Mouse (Mus musculus) limb, embryonic 11.5 days (tissue): ENCODE measurements around the gene Tubgcp3. TPM values are rescaled to one million over a fixed set of nuclear protein-coding genes. Genes with fewer than 3 reads are reported as not detected.
A peak's percentile ranks its signal among the peaks of the same experiment; 100 is the strongest.
"Not testable (repeated sequence)": the region's sequence is repeated elsewhere in the genome, so short reads cannot be mapped to it uniquely, and the experiment has no call there.

Experiments used
- ATAC-seq: fragments of 200-750 bp; cut with Nextera tagmentation; 2 replicates; pipeline ENCODE4 v1.8.0; 2017; ENCODE audit warnings: low read depth; ENCODE audit not compliant: insufficient number of reproducible peaks, low FRiP score, low TSS enrichment
- DNase-seq: peaks from one replicate; pipeline ENCODE4 v3.0.0-alpha.2; 2015; ENCODE audit warnings: low spot score
- H3K27ac ChIP-seq: fragments of 300-500 bp; sonication (generic); replicated peaks from 2 replicates; pipeline ENCODE4 v1.5.1; 2014; ENCODE audit warnings: low read depth, mild to moderate bottlenecking, low read length
- H3K27me3 ChIP-seq: fragments of 300-500 bp; sonication (generic); 2 replicates; pipeline ENCODE4 v1.6.1; 2014; ENCODE audit warnings: mild to moderate bottlenecking, low read length, mixed read lengths; ENCODE audit not compliant: control insufficient read depth, insufficient read depth
- H3K36me3 ChIP-seq: fragments of 300-500 bp; sonication (generic); 2 replicates; pipeline ENCODE4 v1.6.1; 2014; ENCODE audit warnings: mild to moderate bottlenecking, low read length, moderate library complexity, mixed read lengths; ENCODE audit not compliant: control insufficient read depth, insufficient read depth
- H3K4me1 ChIP-seq: fragments of 300-500 bp; sonication (generic); 2 replicates; pipeline ENCODE4 v1.6.1; 2014; ENCODE audit warnings: low read length, mixed read lengths; ENCODE audit not compliant: control insufficient read depth, insufficient read depth
- H3K4me2 ChIP-seq: fragments of 300-500 bp; sonication (generic); 2 replicates; pipeline ENCODE4 v1.6.1; 2014; ENCODE audit warnings: low read depth, mild to moderate bottlenecking, moderate library complexity; ENCODE audit not compliant: severe bottlenecking
- H3K4me3 ChIP-seq: fragments of 300-500 bp; sonication (generic); 2 replicates; pipeline ENCODE4 v1.5.1; 2014; ENCODE audit warnings: low read depth, low read length
- H3K9ac ChIP-seq: fragments of 300-500 bp; sonication (generic); 2 replicates; pipeline ENCODE4 v1.6.1; 2014; ENCODE audit warnings: mild to moderate bottlenecking, low read length
- H3K9me3 ChIP-seq: fragments of 300-500 bp; sonication (generic); 2 replicates; pipeline ENCODE4 v1.6.1; 2016; ENCODE audit warnings: low read length; ENCODE audit not compliant: control insufficient read depth
- WGBS: fragments of 180-500 bp; shearing (Covaris S2); extraction: QIAGEN DNeasy Blood & Tissue Kit; methylation state at CpG from one replicate; pipeline ENCODE4 v1.1.7; 2014; 5-methylcytosine and 5-hydroxymethylcytosine counted together
- polyA plus RNA-seq: library from polyadenylated mRNA; unstranded; fragments of >200 nt; fragmentation: Nextera tagmentation; extraction: Ambion mirVana; gene quantifications from 2 replicates; pipeline ENCODE4 v1.2.1, GENCODE M21; 2014

Tubgcp3 gene
- polyA plus RNA-seq, 1 experiment from 2014 or later, result 54.3 TPM

DNA sequence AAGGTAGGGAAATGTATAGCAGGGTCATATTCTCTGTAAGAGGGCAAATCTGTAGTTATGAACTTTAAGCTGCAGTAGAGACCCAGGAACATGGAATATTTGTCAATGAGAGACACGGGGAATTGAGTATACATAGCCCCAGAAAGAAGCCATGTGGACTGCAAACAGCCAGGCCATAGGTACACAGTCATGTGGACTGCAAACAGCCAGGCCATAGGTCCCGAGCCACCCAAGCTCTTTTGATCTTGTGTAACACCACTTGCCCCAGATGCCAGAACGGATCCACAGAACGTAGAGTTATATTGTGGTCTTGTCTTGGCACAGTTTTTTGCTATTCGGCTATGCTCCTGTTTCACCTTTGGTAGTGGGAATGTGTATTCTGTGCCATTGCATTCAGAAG lies 88.3 kb downstream of the Tubgcp3 start:
- Histone ChIP-seq H3K27ac (no peak overlapping the region), H3K9ac (no peak overlapping the region), H3K36me3 (no peaks in the 10 kb centered on the region), H3K4me2 (no peak overlapping the region), H3K27me3 (no peaks in the 10 kb centered on the region), H3K4me1 (no peaks in the 10 kb centered on the region), H3K9me3 (no peaks in the 10 kb centered on the region), H3K4me3 (no peak overlapping the region)
- WGBS, result 88% methylated on average over 5 of the region's 5 CpGs
- ATAC-seq (no peak), DNase-seq (no peak)

DNA sequence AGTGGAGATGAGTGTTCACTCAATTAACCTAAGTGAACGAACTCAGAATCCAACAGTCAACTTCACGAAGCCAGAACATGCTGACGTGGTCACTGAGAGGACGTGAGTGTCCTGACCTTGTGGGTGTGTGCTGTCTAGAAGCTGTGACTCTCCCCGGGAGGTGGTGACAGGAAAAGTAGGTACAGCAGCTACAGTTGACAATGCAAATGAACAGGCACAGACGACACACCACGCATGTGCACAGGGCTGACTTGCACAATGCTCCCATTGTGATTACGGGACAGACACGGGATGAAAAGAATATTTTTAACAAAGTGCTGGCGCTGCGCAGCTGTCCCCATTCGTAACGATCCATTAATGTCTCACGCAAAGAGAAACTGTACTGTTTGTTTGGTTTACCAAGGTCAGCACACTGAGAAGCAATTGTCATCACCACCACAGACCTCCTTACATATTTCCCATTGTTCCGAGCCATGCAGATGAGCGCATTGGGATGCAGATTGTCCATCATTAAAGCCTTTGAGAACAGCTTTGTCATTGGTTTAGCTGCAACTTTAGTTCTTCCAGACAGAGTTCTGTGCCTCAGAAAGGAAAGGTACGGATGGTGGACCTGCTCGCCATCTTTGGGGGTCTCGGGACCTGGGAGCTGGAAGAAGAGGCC lies 92.6 kb downstream of the Tubgcp3 start:
- H3K36me3 ChIP-seq, H3K9ac ChIP-seq, H3K4me3 ChIP-seq, ATAC-seq, H3K9me3 ChIP-seq, H3K4me2 ChIP-seq, H3K27ac ChIP-seq, H3K4me1 ChIP-seq, DNase-seq, H3K27me3 ChIP-seq: not testable (repeated sequence)
- WGBS, result 86% methylated on average over 19 of the region's 19 CpGs

DNA sequence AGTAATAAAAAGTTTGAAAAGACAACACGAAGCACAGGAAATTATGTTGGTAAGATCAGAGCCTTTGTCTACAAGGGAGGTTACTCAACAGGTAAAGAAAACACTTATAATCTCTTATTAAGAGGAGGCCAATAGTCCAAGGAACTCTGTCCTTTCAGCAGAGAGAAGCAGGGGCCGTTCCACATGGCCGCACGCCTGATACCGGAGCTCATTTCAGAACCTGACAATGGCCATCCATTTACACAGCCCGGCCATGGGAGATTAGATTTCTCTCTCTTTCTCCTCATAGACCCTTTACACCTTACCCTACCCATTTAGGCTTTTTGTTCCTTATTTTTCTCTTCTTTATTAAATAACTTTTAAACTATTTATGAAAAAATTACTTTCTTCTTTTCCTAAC lies 95.3 kb downstream of the Tubgcp3 start:
- Histone ChIP-seq H3K4me3 (no peak overlapping the region), H3K4me1 (peaks cover 3% of the 10 kb centered on the region; the same call in 1 of the 2 replicates), H3K36me3 (no peaks in the 10 kb centered on the region), H3K9me3 (no peaks in the 10 kb centered on the region), H3K27me3 (no peaks in the 10 kb centered on the region), H3K9ac (no peak overlapping the region), H3K4me2 (no peak overlapping the region), H3K27ac (no peak overlapping the region)
- no peak for DNase-seq
- no peak for ATAC-seq
- WGBS, result 84% methylated on average over 6 of the region's 6 CpGs

DNA sequence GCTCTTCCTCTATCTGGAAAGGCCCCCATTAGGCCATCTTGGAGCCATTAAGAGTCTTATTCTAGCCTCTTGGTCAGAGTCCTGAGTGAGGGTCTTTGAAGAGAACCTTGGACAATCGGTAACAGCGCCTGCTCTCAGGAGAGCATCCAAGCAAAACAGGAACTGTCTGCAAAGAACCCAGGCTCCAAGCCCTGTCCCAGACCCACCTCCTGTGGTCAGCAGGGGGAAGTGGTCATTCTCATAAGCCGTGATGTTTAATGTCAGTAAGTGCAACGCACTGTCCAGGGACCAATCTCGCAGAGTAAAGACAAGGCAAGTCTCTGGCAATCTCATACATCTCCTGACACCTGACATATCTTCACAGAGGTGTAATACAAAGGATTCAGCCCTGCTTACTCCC lies 96.0 kb downstream of the Tubgcp3 start:
- no peaks in the 10 kb centered on the region for H3K36me3 ChIP-seq
- WGBS, result 68% methylated on average over 5 of the region's 5 CpGs
- ATAC-seq (no peak), DNase-seq (no peak)
- no peak overlapping the region for H3K9ac ChIP-seq
- no peaks in the 10 kb centered on the region for H3K27me3 ChIP-seq
- H3K4me2 ChIP-seq, result no peak overlapping the region
- no peaks in the 10 kb centered on the region for H3K9me3 ChIP-seq
- peaks cover 3% of the 10 kb centered on the region; the same call in 1 of the 2 replicates for H3K4me1 ChIP-seq
- H3K4me3 ChIP-seq, result no peak overlapping the region
- H3K27ac ChIP-seq, result no peak overlapping the region

DNA sequence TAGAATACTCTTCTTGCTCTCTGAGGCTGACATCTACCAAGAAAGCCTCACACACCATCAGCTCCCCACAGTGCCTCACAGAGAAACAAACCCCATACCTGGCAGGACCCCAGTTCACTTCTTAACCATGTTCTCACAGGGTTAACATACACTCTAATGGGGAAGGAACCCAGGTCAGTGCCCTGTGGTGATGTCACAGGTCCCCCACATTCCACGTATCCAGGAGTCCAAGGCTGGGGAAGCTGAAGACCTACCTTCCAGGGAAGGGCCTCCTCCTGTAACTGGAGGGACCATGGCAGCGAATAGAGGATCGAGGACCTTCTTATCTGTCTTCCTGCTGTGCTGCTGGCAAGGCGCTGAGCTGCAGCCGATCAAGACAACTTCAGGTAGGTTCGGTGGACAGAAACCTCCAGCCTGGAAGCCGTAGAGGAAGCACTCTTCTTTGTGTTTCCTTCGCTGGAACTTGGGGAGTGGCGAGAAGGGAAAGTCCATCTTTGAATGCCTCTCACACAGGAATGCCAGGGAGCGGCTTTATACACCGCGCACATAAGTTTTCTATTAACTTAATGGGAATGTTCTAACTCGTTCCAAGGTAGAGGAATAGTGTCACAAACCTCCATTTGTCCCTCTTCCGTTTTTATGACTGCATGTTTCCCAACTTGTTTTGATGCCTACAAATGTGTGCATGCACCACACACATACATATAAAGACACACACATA lies 99.1 kb downstream of the Tubgcp3 start, which contains the start of gene Spaca7:
Gene Spaca7 (plus strand): TSS at position 216 of the 721 bp plus-strand sequence.
- DNase-seq (no peak), ATAC-seq (no peak)
- Histone ChIP-seq H3K4me2 (no peak within 1 kb of the TSS), H3K4me1 (peaks cover 3% of the 10 kb centered on the region; the same call in 1 of the 2 replicates), H3K4me3 (no peak within 1 kb of the TSS), H3K36me3 (no peaks in the 10 kb centered on the region), H3K27ac (no peak within 1 kb of the TSS), H3K9me3 (no peaks in the 10 kb centered on the region), H3K9ac (no peak within 1 kb of the TSS), H3K27me3 (no peaks in the 10 kb centered on the region)
- 60% methylated on average over 14 of the region's 14 CpGs for WGBS

DNA sequence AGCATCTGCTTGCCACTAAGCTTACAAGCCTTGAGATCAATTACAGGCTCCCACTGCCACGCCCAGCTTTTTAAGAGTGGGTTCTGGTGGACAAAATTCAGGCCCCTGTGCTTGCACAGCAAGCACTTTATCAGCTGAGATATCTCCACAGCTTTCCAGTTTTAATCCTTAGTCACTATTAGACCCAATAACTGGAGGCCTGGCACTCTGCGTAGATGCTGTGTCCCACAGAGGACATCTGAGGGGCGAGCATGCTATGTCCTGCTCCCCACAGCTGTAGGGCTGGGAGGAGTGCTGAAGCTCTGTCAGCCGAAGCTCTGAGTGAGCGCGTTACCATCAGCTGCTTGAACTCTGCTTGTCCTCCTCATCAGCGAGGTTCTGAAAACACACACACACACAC lies 105.5 kb downstream of the Tubgcp3 start:
- no peak overlapping the region for H3K4me3 ChIP-seq
- WGBS, result 60% methylated on average over 7 of the region's 7 CpGs
- H3K4me2 ChIP-seq, result no peak overlapping the region
- H3K4me1 ChIP-seq, result no peaks in the 10 kb centered on the region
- no peak overlapping the region for H3K9ac ChIP-seq
- ATAC-seq (no peak), DNase-seq (no peak)
- no peaks in the 10 kb centered on the region for H3K9me3 ChIP-seq
- no peak overlapping the region for H3K27ac ChIP-seq
- H3K27me3 ChIP-seq, result peaks cover 16% of the 10 kb centered on the region
- H3K36me3 ChIP-seq, result no peaks in the 10 kb centered on the region

DNA sequence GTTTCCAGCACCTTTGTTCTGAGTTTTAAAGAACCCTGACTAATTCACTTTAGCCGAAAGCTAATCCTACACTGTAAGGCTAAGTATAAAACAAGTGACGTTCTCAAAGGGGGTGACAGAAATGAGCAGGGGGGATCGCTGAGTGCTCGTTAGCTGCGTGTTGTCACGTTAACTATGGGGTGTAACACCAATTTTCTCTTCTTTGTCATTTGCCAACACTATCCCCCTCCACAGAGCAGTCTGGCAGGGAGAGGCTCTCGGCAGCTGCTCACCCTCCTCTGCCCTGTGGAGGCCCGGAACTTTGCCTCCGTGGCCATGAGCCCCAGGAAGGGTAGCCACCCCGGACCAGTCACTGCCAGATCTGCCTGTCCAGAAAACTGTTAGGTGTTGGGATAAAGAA lies 106.6 kb downstream of the Tubgcp3 start:
- no peak overlapping the region for H3K27ac ChIP-seq

DNA sequence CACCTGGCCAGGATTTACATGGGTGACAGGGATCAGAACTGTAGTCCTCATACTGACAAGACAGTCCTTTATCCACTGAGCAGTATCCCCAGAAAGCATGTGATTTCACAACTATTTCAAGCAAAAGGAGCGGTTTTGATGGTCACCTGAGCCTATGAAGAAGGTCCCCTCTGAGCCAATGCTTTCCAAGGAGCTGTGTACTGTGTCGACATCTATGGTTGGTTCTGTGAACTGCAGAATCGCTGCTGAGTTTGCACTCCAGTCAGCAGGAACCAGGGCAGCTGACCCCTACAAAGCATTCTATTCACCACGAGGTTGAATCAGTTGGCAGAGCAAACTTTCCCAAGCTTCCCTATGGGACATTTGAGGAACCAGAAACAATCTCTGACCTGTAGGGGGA lies 107.7 kb downstream of the Tubgcp3 start:
- no peaks in the 10 kb centered on the region for H3K4me1 ChIP-seq
- no peaks in the 10 kb centered on the region for H3K9me3 ChIP-seq
- peaks cover 25% of the 10 kb centered on the region for H3K27me3 ChIP-seq
- 6% methylated on average over 4 of the region's 4 CpGs for WGBS
- no peaks in the 10 kb centered on the region for H3K36me3 ChIP-seq
- DNase-seq, result peak; percentile 68
- ATAC-seq, result no peak
- no peak overlapping the region for H3K27ac ChIP-seq
- no peak overlapping the region for H3K4me3 ChIP-seq
- H3K4me2 ChIP-seq, result no peak overlapping the region
- H3K9ac ChIP-seq, result no peak overlapping the region

More for the DNA sequence above, 106.6 kb downstream of the Tubgcp3 start:
- Histone ChIP-seq H3K36me3 (no peaks in the 10 kb centered on the region), H3K9me3 (no peaks in the 10 kb centered on the region), H3K4me1 (no peaks in the 10 kb centered on the region), H3K4me2 (no peak overlapping the region), H3K4me3 (no peak overlapping the region), H3K27me3 (peaks cover 19% of the 10 kb centered on the region), H3K9ac (no peak overlapping the region)
- ATAC-seq, result no peak
- DNase-seq, result no peak
- 60% methylated on average over 10 of the region's 10 CpGs for WGBS
